31 mouse cellular contexts compared by ENCODE assay signal in genomic region chr5:106948683-106949082, GRCm38 (mm10). TPM values are rescaled to one million over a fixed set of nuclear protein-coding genes. Genes with fewer than 3 reads are reported as not detected.
"Had no signal": no experiment of that assay in that cellular context is flagged by ENCODE, and none has a peak within 500 bp of the region (broad histone marks: within the 10 kb centered on the region; RNA-seq: fewer than 3 reads in every experiment).

No protein-coding gene starts in this region.

- H3K4me3 ChIP-seq: limb, embryonic 10.5 days; limb, embryonic 12.5 days; limb, embryonic 13.5 days; limb, embryonic 15.5 days; liver, embryonic 12.5 days; liver, embryonic 13.5 days; liver, embryonic 15.5 days; lung, embryonic 15.5 days; megakaryocyte, embryonic 14.5 days; midbrain, embryonic 10.5 days; midbrain, embryonic 12.5 days; midbrain, embryonic 13.5 days; midbrain, embryonic 15.5 days; myocyte; neural tube, embryonic 12.5 days had no signal

- H3K9ac ChIP-seq: limb, embryonic 12.5 days; limb, embryonic 13.5 days; limb, embryonic 15.5 days; liver, embryonic 12.5 days; liver, embryonic 13.5 days; liver, embryonic 14.5 days; liver, embryonic 15.5 days; liver, postnatal 0 days; lung, embryonic 14.5 days; lung, embryonic 15.5 days; midbrain, embryonic 12.5 days; midbrain, embryonic 13.5 days; midbrain, embryonic 15.5 days; neural tube, embryonic 12.5 days had no signal

- H3K4me1 ChIP-seq: limb, embryonic 10.5 days; limb, embryonic 12.5 days; limb, embryonic 13.5 days; limb, embryonic 15.5 days; liver, embryonic 12.5 days; liver, embryonic 13.5 days; liver, embryonic 15.5 days; lung, embryonic 15.5 days; midbrain, embryonic 12.5 days; midbrain, embryonic 13.5 days; midbrain, embryonic 15.5 days; neural tube, embryonic 12.5 days had no signal

- ATAC-seq: liver, embryonic 12.5 days; liver, postnatal 0 days; lung, postnatal 0 days; midbrain, embryonic 13.5 days; midbrain, embryonic 15.5 days; midbrain, embryonic 16.5 days had no signal

- H3K9me3 ChIP-seq: limb, embryonic 10.5 days; limb, embryonic 12.5 days; limb, embryonic 13.5 days; limb, embryonic 15.5 days; liver, embryonic 12.5 days; liver, embryonic 13.5 days; liver, embryonic 15.5 days; lung, embryonic 15.5 days; midbrain, embryonic 10.5 days; midbrain, embryonic 12.5 days; midbrain, embryonic 13.5 days; midbrain, embryonic 15.5 days; neural tube, embryonic 12.5 days had no signal

- H3K36me3 ChIP-seq: limb, embryonic 10.5 days; limb, embryonic 12.5 days; limb, embryonic 13.5 days; limb, embryonic 15.5 days; liver, embryonic 12.5 days; liver, embryonic 13.5 days; liver, embryonic 15.5 days; lung, embryonic 15.5 days; midbrain, embryonic 10.5 days; midbrain, embryonic 12.5 days; midbrain, embryonic 13.5 days; midbrain, embryonic 15.5 days; neural tube, embryonic 12.5 days had no signal

- H3K27me3 ChIP-seq: limb, embryonic 12.5 days; limb, embryonic 13.5 days; limb, embryonic 15.5 days; liver, embryonic 13.5 days; liver, embryonic 15.5 days; lung, embryonic 15.5 days; midbrain, embryonic 12.5 days; midbrain, embryonic 13.5 days; midbrain, embryonic 15.5 days; neural tube, embryonic 12.5 days had no signal

- DNase-seq: left cerebral cortex, postnatal 4 days; liver; liver, embryonic 13.5 days; liver, postnatal 0 days; lung, adult 18-20 months; lung, adult 2 months; lung, embryonic 14.5 days; lung, postnatal 10 days; lung, postnatal 14 days; lung, postnatal 36 days; lung, postnatal 4 days had no signal

- H3K27ac ChIP-seq: limb, embryonic 10.5 days; limb, embryonic 12.5 days; limb, embryonic 13.5 days; limb, embryonic 15.5 days; liver, embryonic 12.5 days; liver, embryonic 13.5 days; liver, embryonic 14.5 days; liver, embryonic 15.5 days; lung, embryonic 15.5 days; macrophage; midbrain, embryonic 10.5 days; midbrain, embryonic 12.5 days; midbrain, embryonic 13.5 days; midbrain, embryonic 15.5 days; neural tube, embryonic 12.5 days had no signal

RNA-seq across cellular contexts. Expression of gene Hfm1, which starts 22.6 kb away (rescaled TPM):
- total RNA-seq: liver, adult 2 months; megakaryocyte, adult 5-6 weeks had no signal
- polyA plus RNA-seq: liver, adult 2 months; liver, embryonic 15.5 days; liver, postnatal 0 days; lung, adult 2 months; macrophage; myocyte had no signal
